Mouse (Mus musculus) cerebellum, postnatal 14 days (tissue): ENCODE results near the gene Arhgap17.
A peak's percentile ranks its signal among the peaks of the same experiment; 100 is the strongest.

ENCODE experiments used
- DNase-seq, 2 experiments: peaks; one replicate each; pipeline ENCODE4 v3.0.0; 2021; ENCODE audit warnings: mixed read lengths in 2 of 2

The Arhgap17 gene

GRCm38 (mm10) chr7:123369759-123370481 is at the start of gene Arhgap17, which contains the start of gene Lcmt1:
Arhgap17 (minus strand) TSS chr7:123369915.
Lcmt1 (plus strand) TSS chr7:123369784.
- peak; percentile 99 for DNase-seq

GRCm38 (mm10) chr7:123417661-123418060 is 47.9 kb upstream of the Arhgap17 start:
- DNase-seq: no peak

- DNase-seq: no peak
Observed at GRCm38 (mm10) chr7:123416803-123417202, 47.1 kb upstream of the Arhgap17 start.

GRCm38 (mm10) chr7:123412143-123412542 is 42.4 kb upstream of the Arhgap17 start:
- DNase-seq: peak; percentile 71 to 86

GRCm38 (mm10) chr7:123411109-123411508 is 41.4 kb upstream of the Arhgap17 start:
- no peak for DNase-seq

GRCm38 (mm10) chr7:123410502-123410901 is 40.8 kb upstream of the Arhgap17 start:
- no peak for DNase-seq

GRCm38 (mm10) chr7:123406988-123407387 is 37.3 kb upstream of the Arhgap17 start:
- DNase-seq: no peak

- DNase-seq: no peak
Observed at GRCm38 (mm10) chr7:123405619-123406018, 35.9 kb upstream of the Arhgap17 start.

GRCm38 (mm10) chr7:123404198-123404597 is 34.5 kb upstream of the Arhgap17 start:
- DNase-seq: peak in 1 of 2 experiments; percentile 66

GRCm38 (mm10) chr7:123401121-123401520 is 31.4 kb upstream of the Arhgap17 start:
- DNase-seq: peak; percentile 61 to 76

GRCm38 (mm10) chr7:123399286-123399685 is 29.6 kb upstream of the Arhgap17 start:
- peak; percentile 79 to 86 for DNase-seq

- DNase-seq: peak; percentile 82
Observed at GRCm38 (mm10) chr7:123398828-123399227, 29.1 kb upstream of the Arhgap17 start.

- DNase-seq: peak in 1 of 2 experiments; percentile 64
Observed at GRCm38 (mm10) chr7:123397931-123398330, 28.2 kb upstream of the Arhgap17 start.

- no peak for DNase-seq
Observed at GRCm38 (mm10) chr7:123397369-123397768, 27.7 kb upstream of the Arhgap17 start.

- peak in 1 of 2 experiments; percentile 47 for DNase-seq
Observed at GRCm38 (mm10) chr7:123396900-123397299, 27.2 kb upstream of the Arhgap17 start.

GRCm38 (mm10) chr7:123394271-123394670 is 24.6 kb upstream of the Arhgap17 start:
- DNase-seq: no peak

- peak in 1 of 2 experiments; percentile 37 for DNase-seq
Observed at GRCm38 (mm10) chr7:123389686-123390280, 20.1 kb upstream of the Arhgap17 start.

- no peak for DNase-seq
Observed at GRCm38 (mm10) chr7:123385693-123386407, 16.1 kb upstream of the Arhgap17 start.

GRCm38 (mm10) chr7:123377443-123378400 is 8.0 kb upstream of the Arhgap17 start:
- peak; percentile 94 to 95 for DNase-seq

- DNase-seq: no peak
Observed at GRCm38 (mm10) chr7:123371501-123371900, 1.8 kb upstream of the Arhgap17 start.

- DNase-seq: no peak
Observed at GRCm38 (mm10) chr7:123370700-123371099, 985 bp upstream of the Arhgap17 start.
